Mouse (Mus musculus): ENCODE data around the gene Kcne4. TPM values are rescaled to one million over a fixed set of nuclear protein-coding genes. Genes with fewer than 3 reads are reported as not detected.

Gene Kcne4
- polyA plus RNA-seq, 1 experiment = 0.84 TPM

DNA sequence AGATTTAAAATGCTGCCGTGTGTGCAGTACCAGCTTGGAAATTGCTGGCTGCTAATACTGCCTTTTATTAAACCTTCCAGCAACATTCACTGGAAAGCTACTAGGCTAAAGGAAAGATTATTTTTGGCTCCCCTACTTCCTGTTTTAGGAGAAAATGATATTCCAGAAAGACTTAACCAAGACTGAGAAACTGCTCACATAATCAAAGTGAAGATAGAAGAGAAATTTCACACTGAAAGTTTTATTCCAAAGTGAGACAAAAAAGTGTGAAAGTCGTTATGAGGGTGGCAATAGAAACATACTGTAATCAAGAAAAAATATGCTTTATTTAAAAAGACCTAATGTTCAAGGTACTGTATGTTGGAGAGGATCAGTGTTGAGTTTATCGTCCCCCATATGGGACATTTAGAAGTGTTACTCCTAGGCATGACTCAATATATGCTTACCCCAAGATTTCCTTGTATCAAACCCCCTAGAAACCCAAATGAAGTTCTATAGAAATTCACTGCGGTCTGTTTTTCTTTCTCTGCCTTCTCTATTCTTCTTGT lies 48.3 kb downstream of the Kcne4 start:
- no peak overlapping the region for H3K27ac ChIP-seq (ENCODE audit: insufficient read depth, low read length)
- H3K27me3 ChIP-seq (ENCODE audit: control insufficient read depth, insufficient read depth, low read length) = no peaks in the 10 kb centered on the region
- no peaks in the 10 kb centered on the region for H3K36me3 ChIP-seq (ENCODE audit: control insufficient read depth, insufficient read depth, low read length)
- DNase-seq (ENCODE audit: low read depth in 1 of 2, low spot score in 2 of 2) = no peak
- TF ChIP-seq CTCF (IDR thresholded peaks at IDR 0.05; ENCODE audit: extremely low read depth, insufficient read depth, insufficient read length, insufficient replicate concordance) = no peak
- no peak for TF ChIP-seq POLR2A (IDR thresholded peaks at IDR 0.05; ENCODE audit: low read depth, low read length)
- no peaks in the 10 kb centered on the region for H3K4me1 ChIP-seq (ENCODE audit: control insufficient read depth, insufficient read depth, insufficient read length)
- 80% methylated on average over 4 of the region's 4 CpGs for WGBS
- H3K4me3 ChIP-seq (ENCODE audit: extremely low read depth, insufficient read depth, insufficient read length) = no peak overlapping the region

DNA sequence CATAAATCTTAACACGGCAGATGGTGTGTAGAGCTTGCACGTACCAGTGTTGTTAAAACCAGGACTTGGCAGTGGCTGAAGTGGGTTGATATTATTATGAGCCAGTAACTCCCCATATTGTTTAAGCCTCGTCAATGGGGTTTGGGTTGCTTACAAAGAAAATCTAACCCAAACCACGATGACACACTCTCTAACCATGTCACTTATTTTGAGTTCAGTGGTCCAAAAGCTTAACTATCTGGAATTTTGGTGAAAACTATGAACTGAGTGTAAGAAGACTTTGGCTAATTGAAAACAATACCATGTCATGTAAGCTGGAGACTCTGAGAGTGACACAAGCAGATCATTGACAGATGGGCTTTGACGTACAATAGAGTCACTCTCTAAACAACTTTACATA lies 49.4 kb downstream of the Kcne4 start:
- no peaks in the 10 kb centered on the region for H3K36me3 ChIP-seq (ENCODE audit: control insufficient read depth, insufficient read depth, low read length)
- no peak overlapping the region for H3K27ac ChIP-seq (ENCODE audit: insufficient read depth, low read length)
- DNase-seq (ENCODE audit: low read depth in 1 of 2, low spot score in 2 of 2) = no peak
- WGBS = 85% methylated on average over 5 of the region's 5 CpGs
- TF ChIP-seq POLR2A (IDR thresholded peaks at IDR 0.05; ENCODE audit: low read depth, low read length) = no peak
- TF ChIP-seq CTCF (IDR thresholded peaks at IDR 0.05; ENCODE audit: extremely low read depth, insufficient read depth, insufficient read length, insufficient replicate concordance) = no peak
- H3K4me3 ChIP-seq (ENCODE audit: extremely low read depth, insufficient read depth, insufficient read length) = no peak overlapping the region
- H3K4me1 ChIP-seq (ENCODE audit: control insufficient read depth, insufficient read depth, insufficient read length) = no peaks in the 10 kb centered on the region
- no peaks in the 10 kb centered on the region for H3K27me3 ChIP-seq (ENCODE audit: control insufficient read depth, insufficient read depth, low read length)

DNA sequence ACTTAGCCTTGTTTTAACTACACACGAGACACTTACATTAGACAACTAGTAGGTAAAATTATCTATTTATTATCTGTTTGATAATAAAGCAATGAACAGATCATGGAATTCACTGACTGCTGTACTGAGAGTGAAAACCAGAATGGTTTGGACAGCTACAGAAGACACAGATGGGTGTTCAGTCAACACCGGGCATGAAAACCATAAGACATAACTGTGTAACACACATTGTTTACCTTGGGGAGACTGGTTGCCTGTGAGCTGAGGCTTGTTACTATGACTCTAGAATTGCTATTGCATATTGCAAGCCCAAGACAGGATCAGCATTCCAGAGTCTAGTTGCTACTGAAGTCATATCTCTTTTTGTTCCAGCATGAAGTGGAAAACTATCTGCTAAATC lies 49.9 kb downstream of the Kcne4 start:
- Histone ChIP-seq H3K27me3 (ENCODE audit: control insufficient read depth, insufficient read depth, low read length) (no peaks in the 10 kb centered on the region), H3K27ac (ENCODE audit: insufficient read depth, low read length) (no peak overlapping the region), H3K4me3 (ENCODE audit: extremely low read depth, insufficient read depth, insufficient read length) (no peak overlapping the region), H3K4me1 (ENCODE audit: control insufficient read depth, insufficient read depth, insufficient read length) (no peaks in the 10 kb centered on the region), H3K36me3 (ENCODE audit: control insufficient read depth, insufficient read depth, low read length) (no peaks in the 10 kb centered on the region)
- no peak for DNase-seq (ENCODE audit: low read depth in 1 of 2, low spot score in 2 of 2)
- TF ChIP-seq CTCF (IDR thresholded peaks at IDR 0.05; ENCODE audit: extremely low read depth, insufficient read depth, insufficient read length, insufficient replicate concordance) (no peak), POLR2A (IDR thresholded peaks at IDR 0.05; ENCODE audit: low read depth, low read length) (no peak)
- WGBS = 94% methylated on average over 2 of the region's 2 CpGs

Other genes with a start within 250 kb of the Kcne4 start
- gene Acsl3, start 158.9 kb upstream of the Kcne4 start, polyA plus RNA-seq (2012; rRNA removed) = 1.6 and 1.8 TPM in 2 replicates
- 0.16 and 0.46 TPM in 2 replicates for gene Utp14b, start 158.7 kb upstream of the Kcne4 start, polyA plus RNA-seq (2012; rRNA removed)